Mouse (Mus musculus) ES-Bruce4 (cell line): ENCODE measurements around the gene Olig2. TPM values are rescaled to one million over a fixed set of nuclear protein-coding genes. Genes with fewer than 3 reads are reported as not detected.

Experiments used
- H3K27ac ChIP-seq: 2 replicates; pipeline ENCODE4 v1.5.1; 2012; ENCODE audit warnings: low read length, inconsistent platforms; ENCODE audit not compliant: insufficient read depth
- H3K27me3 ChIP-seq: 2 replicates; pipeline ENCODE4 v1.6.1; 2012; ENCODE audit warnings: mild to moderate bottlenecking, low read length, inconsistent platforms; ENCODE audit not compliant: control insufficient read depth, poor library complexity, insufficient read depth, severe bottlenecking
- H3K36me3 ChIP-seq: 2 replicates; pipeline ENCODE4 v1.6.1; 2012; ENCODE audit warnings: inconsistent platforms, mild to moderate bottlenecking, low read length, moderate library complexity; ENCODE audit not compliant: control insufficient read depth, poor library complexity, insufficient read depth, severe bottlenecking
- H3K4me1 ChIP-seq: one replicate; pipeline ENCODE4 v1.8.1; 2011; ENCODE audit warnings: low read length; ENCODE audit not compliant: control insufficient read depth, insufficient read depth
- H3K4me3 ChIP-seq: 2 replicates; pipeline ENCODE4 v1.5.1; 2011; ENCODE audit warnings: low read depth, mild to moderate bottlenecking, low read length
- H3K9ac ChIP-seq: 2 replicates; pipeline ENCODE4 v1.6.1; 2012; ENCODE audit warnings: low read depth, mild to moderate bottlenecking, inconsistent platforms; ENCODE audit not compliant: poor library complexity, severe bottlenecking
- H3K9me3 ChIP-seq: replicated peaks from 2 replicates; pipeline ENCODE4 v1.6.1; 2012; ENCODE audit warnings: mild to moderate bottlenecking, low read length, inconsistent platforms; ENCODE audit not compliant: control insufficient read depth, poor library complexity, insufficient read depth, severe bottlenecking
- CTCF ChIP-seq: IDR thresholded peaks from one replicate; pipeline ENCODE4 v1.8.1; 2011; ENCODE audit warnings: low read depth, low read length
- EP300 ChIP-seq: IDR thresholded peaks from 2 replicates; pipeline ENCODE4 v1.6.1; 2011; ENCODE audit warnings: low read depth, low read length; ENCODE audit not compliant: insufficient read depth
- POLR2A ChIP-seq: IDR thresholded peaks from one replicate; pipeline ENCODE4 v1.8.1; 2011; ENCODE audit warnings: low read length; ENCODE audit not compliant: insufficient read depth
- polyA plus RNA-seq: library from polyadenylated mRNA; stranded (reverse); fragments of >200 nt; gene quantifications from 2 replicates; pipeline ENCODE4 v1.2.4, GENCODE M21; 2011; ENCODE audit warnings: low read depth; ENCODE audit not compliant: missing spikeins, insufficient read depth, insufficient read length

The Olig2 gene
- polyA plus RNA-seq = 25.8 and 26.2 TPM in 2 replicates

- Histone ChIP-seq H3K4me1 (peaks cover 10% of the 10 kb centered on the region), H3K27me3 (no peaks in the 10 kb centered on the region), H3K27ac (peak within 1 kb of the TSS; percentile 23; the same call in 1 of the 2 replicates), H3K4me3 (peak within 1 kb of the TSS; percentile 85), H3K9ac (peak within 1 kb of the TSS; percentile 66), H3K36me3 (peaks cover 24% of the 10 kb centered on the region; the same call in 1 of the 2 replicates), H3K9me3 (no peaks in the 10 kb centered on the region)
- TF ChIP-seq CTCF = no peak
- TF ChIP-seq EP300 = peak; percentile 55; the same call in 1 of the 2 replicates
Observed at GRCm38 (mm10) chr16:91225233-91226037, at the start of gene Olig2. TSS of gene Olig2 (plus strand) at chr16:91225457.

GRCm38 (mm10) chr16:91175892-91176291 is 49.4 kb upstream of the Olig2 start:
- Histone ChIP-seq H3K9me3 (no peaks in the 10 kb centered on the region), H3K9ac (no peak overlapping the region), H3K4me3 (no peak overlapping the region), H3K4me1 (no peaks in the 10 kb centered on the region), H3K27me3 (no peaks in the 10 kb centered on the region; the same call in 1 of the 2 replicates), H3K27ac (no peak overlapping the region), H3K36me3 (no peaks in the 10 kb centered on the region)
- no peak for TF ChIP-seq CTCF
- no peak for TF ChIP-seq POLR2A
- no peak for TF ChIP-seq EP300

DNA sequence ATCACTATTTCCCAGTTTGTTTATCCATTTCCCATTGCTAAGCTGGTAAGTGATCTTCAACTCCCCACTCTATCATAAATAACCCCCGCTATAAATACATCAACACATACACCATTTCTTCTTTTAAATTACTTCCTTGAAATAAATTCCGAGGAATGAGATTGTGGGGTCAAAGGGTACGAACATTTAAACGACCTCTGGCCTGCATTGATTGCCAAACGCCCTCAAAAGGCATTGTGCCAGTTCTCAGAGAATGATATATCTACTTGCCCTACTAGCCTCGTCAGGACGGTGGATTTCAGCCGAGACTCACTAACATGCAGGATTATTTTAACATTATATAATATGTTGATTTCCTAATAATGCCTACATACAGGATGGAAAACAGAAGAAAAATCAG is 38.2 kb upstream of the Olig2 start:
- no peaks in the 10 kb centered on the region for H3K4me1 ChIP-seq
- no peak overlapping the region for H3K9ac ChIP-seq
- H3K27me3 ChIP-seq = no peaks in the 10 kb centered on the region
- no peaks in the 10 kb centered on the region for H3K36me3 ChIP-seq
- no peak for TF ChIP-seq EP300
- TF ChIP-seq POLR2A = no peak
- TF ChIP-seq CTCF = no peak
- no peak overlapping the region for H3K4me3 ChIP-seq
- no peaks in the 10 kb centered on the region for H3K9me3 ChIP-seq
- H3K27ac ChIP-seq = no peak overlapping the region

- TF ChIP-seq POLR2A (no peak), CTCF (no peak), EP300 (no peak)
- H3K9ac ChIP-seq = no peak overlapping the region
- no peak overlapping the region for H3K4me3 ChIP-seq
- no peaks in the 10 kb centered on the region for H3K4me1 ChIP-seq
- no peaks in the 10 kb centered on the region for H3K27me3 ChIP-seq
- H3K36me3 ChIP-seq = no peaks in the 10 kb centered on the region
- H3K27ac ChIP-seq = no peak overlapping the region
- no peaks in the 10 kb centered on the region for H3K9me3 ChIP-seq
Observed at GRCm38 (mm10) chr16:91187662-91188061, 37.6 kb upstream of the Olig2 start.

DNA sequence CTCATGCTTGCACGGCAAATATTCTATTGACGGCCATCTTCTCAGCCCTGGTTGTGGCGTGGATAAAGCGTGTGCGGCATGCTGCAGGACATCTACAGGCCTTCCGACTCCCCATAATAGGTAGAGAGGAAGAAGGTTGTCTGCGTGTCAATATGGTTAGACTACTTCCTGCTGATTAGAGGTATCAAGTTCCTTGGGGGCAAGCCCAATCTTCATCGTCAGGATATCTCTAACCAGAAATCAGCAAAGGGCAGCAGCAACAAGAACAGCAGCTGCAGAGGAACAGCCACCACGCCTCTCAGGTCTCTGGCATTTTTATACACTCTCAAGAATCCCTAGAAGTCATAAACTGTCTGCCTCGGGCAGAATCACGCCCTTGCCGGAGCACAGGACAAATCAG is 37.0 kb upstream of the Olig2 start:
- no peak for TF ChIP-seq EP300
- TF ChIP-seq CTCF = no peak
- no peak for TF ChIP-seq POLR2A
- Histone ChIP-seq H3K4me1 (no peaks in the 10 kb centered on the region), H3K27ac (no peak overlapping the region), H3K4me3 (no peak overlapping the region), H3K36me3 (no peaks in the 10 kb centered on the region), H3K27me3 (no peaks in the 10 kb centered on the region), H3K9me3 (no peaks in the 10 kb centered on the region), H3K9ac (no peak overlapping the region)

DNA sequence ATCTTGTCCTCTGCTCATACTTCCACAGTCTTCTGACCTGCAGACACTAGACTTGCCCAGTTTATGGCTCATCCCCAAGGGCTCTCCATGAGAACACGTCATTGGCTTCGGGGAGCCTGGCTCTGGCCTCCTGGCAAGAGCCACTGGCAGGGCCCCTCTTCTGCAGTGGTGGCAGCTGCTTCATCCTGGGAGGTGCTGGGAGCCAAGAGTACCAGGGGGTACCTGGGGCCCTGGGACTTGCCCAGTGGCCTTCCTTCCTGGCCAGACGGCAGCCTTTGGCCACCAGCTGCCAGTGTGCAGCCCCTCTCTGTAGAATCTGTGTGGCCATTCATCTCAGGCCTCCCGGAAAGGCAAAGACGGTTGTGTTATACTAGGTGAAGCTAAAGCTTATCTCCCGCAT is 34.0 kb upstream of the Olig2 start:
- no peaks in the 10 kb centered on the region for H3K27me3 ChIP-seq
- H3K27ac ChIP-seq = no peak overlapping the region

More for the DNA sequence above, 34.0 kb upstream of the Olig2 start:
- H3K9ac ChIP-seq = no peak overlapping the region
- no peak overlapping the region for H3K4me3 ChIP-seq
- no peaks in the 10 kb centered on the region for H3K4me1 ChIP-seq
- H3K9me3 ChIP-seq = no peaks in the 10 kb centered on the region
- H3K36me3 ChIP-seq = no peaks in the 10 kb centered on the region
- no peak for TF ChIP-seq CTCF
- TF ChIP-seq EP300 = no peak
- no peak for TF ChIP-seq POLR2A
